Mouse (Mus musculus): Measurements from ENCODE around the gene Gm20741. TPM values are rescaled to one million over a fixed set of nuclear protein-coding genes. Genes with fewer than 3 reads are reported as not detected.

Gene Gm20741
- polyA plus RNA-seq (2015; fragmentation: Nextera tagmentation; extraction: Ambion mirVana): not detected in 2 replicates

- no peak for DNase-seq (ENCODE audit: low spot score)
Measured at GRCm38 (mm10) chr16:88811827-88812226, at the start of gene Gm20741. Gene Gm20741, minus strand, starts transcription at chr16:88812220.

GRCm38 (mm10) chr16:88851450-88851849 is 39.4 kb upstream of the Gm20741 start:
- peak; percentile 26 for DNase-seq (ENCODE audit: low spot score)

DNA sequence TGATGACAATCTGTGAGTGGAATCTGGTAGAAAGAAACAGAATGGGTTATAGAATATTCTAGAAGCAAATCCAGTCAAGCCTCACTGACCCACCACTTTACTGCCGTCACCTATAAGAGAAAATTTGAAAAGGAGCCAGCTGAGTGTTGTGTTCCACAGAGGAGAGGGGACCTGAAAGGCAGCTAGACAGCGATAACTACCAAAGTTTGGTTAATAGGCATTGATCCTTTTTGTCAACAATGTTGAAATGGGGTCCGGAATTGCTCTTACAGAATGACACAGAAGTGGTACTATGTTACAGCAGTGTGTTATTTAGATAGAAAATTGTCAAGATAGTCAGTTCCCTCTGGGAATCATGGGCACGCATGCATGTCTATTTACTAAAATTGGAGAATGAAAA is 36.5 kb upstream of the Gm20741 start:
- no peak for DNase-seq (ENCODE audit: low spot score)

DNA sequence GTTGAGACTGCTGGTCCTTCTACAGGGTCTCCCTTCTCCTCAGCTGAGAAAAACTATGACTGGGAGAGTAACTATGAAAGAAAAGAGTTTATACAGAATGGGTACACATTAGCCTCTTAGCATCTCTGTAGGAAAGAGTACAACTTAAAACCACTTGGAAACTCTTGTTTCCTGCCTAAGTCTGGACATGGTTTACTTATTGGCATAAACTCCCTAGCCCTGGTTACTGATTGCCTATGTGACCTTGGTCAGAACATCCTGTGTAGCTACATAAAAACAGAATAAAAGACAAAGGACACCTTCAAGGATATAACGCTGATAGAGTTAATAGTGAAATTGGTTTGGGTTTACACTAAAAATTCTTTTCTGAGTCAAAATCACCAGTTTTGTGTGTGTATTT is 35.3 kb upstream of the Gm20741 start:
- DNase-seq (ENCODE audit: low spot score): no peak

GRCm38 (mm10) chr16:88826978-88827377 is 15.0 kb upstream of the Gm20741 start:
- no peak for DNase-seq (ENCODE audit: low spot score)

DNA sequence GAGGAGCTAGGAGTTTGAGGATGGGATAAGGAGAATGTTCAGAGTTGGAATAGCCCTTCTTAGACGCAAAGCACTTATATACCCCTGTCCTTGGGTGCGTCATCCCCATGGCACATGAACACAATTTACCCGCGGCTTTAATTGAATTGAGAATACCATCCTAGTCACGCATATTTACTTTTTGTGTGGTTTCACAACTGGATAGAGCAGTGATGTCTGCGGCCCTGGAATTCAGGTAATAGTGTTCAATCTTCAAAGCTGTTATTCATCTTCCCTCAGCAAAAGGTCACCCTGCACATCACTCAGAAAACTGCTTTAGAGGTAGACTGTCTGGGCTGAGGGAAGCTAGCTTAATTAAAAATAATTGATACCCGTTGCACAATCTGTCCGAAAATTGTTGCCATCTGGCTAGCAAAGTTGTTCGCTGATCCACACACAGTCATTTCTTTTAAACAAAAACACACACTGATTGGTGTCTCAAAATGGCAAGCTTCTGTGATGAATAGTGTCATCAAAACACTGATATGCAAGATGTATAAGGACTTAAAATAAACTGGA is 14.2 kb upstream of the Gm20741 start, which contains the start of gene Krtap14:
Gene Krtap14, minus strand, starts transcription at position 51 of the 558 bp plus-strand sequence.
- no peak for DNase-seq (ENCODE audit: low spot score)

DNA sequence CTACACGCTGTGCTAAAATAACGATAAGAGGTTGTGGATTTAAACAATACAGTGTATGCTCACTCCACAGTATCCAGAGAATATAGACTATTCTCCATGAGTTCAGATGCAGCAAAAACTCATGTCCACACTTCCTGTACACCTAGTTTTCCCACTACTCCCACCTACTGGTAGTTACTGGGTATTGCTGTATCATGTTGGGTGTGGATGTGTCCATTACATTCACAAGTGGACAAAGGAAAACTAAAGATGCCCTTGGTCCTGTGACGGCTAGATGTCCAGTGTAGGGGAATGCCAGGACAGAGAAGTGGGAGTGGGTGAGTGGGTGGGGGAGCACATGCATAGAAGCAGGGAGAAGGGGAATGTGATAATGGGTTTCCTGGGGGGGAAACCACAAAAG is 11.7 kb upstream of the Gm20741 start:
- peak; percentile 11 for DNase-seq (ENCODE audit: low spot score)

DNA sequence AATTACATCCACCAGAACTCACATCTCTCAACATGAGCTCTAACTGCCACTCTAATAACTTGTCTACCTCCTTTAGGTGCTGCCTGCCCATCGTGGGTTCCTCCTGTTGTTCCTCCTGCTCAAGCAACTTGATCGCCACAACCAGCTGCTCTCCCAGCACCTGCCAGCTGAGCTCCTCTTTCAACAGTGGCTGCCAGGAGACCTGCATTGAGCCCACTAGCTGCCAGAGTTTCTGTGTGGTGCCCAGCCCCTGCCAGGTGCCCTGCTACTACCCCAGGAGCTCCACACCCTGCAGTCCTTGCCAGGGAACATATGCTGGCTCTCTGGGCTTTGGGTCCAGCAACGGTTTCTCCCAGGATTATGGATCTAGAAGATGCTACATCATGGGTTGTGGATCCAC is 8.0 kb upstream of the Gm20741 start, which contains the start of gene Krtap15:
Gene Krtap15, plus strand, starts transcription at position 150 of the 400 bp plus-strand sequence.
- no peak for DNase-seq (ENCODE audit: low spot score)

DNA sequence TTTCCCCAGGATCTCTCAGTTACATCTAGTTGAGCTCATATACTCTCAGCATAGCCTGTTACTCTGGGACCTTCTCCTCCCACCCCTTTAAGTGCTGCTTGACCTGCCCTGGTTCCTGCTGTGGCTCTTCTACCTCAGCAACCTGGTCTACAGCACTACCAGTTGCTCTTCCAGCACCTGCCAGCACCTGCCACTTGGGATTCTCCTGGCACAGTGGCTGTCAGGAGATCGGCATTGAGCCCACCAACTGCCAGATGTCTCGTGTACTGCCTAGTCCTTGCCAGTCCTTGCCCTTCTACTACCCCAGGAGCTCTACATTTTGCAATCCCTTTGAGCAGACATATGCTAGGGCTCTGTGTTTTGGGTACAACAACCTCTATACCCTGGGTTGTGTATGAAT is 25.2 kb downstream of the Gm20741 start:
- DNase-seq (ENCODE audit: low spot score): no peak

GRCm38 (mm10) chr16:88777596-88777995 is 34.4 kb downstream of the Gm20741 start, which contains the start of gene Gm5965:
Gene Gm5965, plus strand, starts transcription at chr16:88777896.
- no peak for DNase-seq (ENCODE audit: low spot score)

GRCm38 (mm10) chr16:88774106-88774505 is 37.9 kb downstream of the Gm20741 start, which contains the start of gene 2310057N15Rik:
Gene 2310057N15Rik, minus strand, starts transcription at chr16:88774206.
- no peak for DNase-seq (ENCODE audit: low spot score)

Other genes starting within 250 kb of the Gm20741 start
- 2.7 and 3.3 TPM in 2 replicates for gene Cldn8, start 249.0 kb downstream of the Gm20741 start, polyA plus RNA-seq (2015; fragmentation: Nextera tagmentation; extraction: Ambion mirVana)
- gene Krtap24-1, start 199.9 kb downstream of the Gm20741 start, polyA plus RNA-seq (2015; fragmentation: Nextera tagmentation; extraction: Ambion mirVana): not detected in 2 replicates
- not detected in 2 replicates for gene 2310079G19Rik, start 184.6 kb downstream of the Gm20741 start, polyA plus RNA-seq (2015; fragmentation: Nextera tagmentation; extraction: Ambion mirVana)
- not detected in 2 replicates for gene Krtap26-1, start 164.4 kb downstream of the Gm20741 start, polyA plus RNA-seq (2015; fragmentation: Nextera tagmentation; extraction: Ambion mirVana)
- gene Krtap27-1, start 140.5 kb downstream of the Gm20741 start, polyA plus RNA-seq (2015; fragmentation: Nextera tagmentation; extraction: Ambion mirVana): not detected in 2 replicates
- gene 2310061N02Rik, start 104.3 kb downstream of the Gm20741 start, polyA plus RNA-seq (2015; fragmentation: Nextera tagmentation; extraction: Ambion mirVana): not detected in 2 replicates
- not detected in 2 replicates for gene Krtap13-1, start 83.4 kb downstream of the Gm20741 start, polyA plus RNA-seq (2015; fragmentation: Nextera tagmentation; extraction: Ambion mirVana)
- not detected in 2 replicates for gene Krtap13, start 60.6 kb downstream of the Gm20741 start, polyA plus RNA-seq (2015; fragmentation: Nextera tagmentation; extraction: Ambion mirVana)
- gene 2310034C09Rik, start 53.4 kb downstream of the Gm20741 start, polyA plus RNA-seq (2015; fragmentation: Nextera tagmentation; extraction: Ambion mirVana): 0.13 TPM in 1 of 2 replicates, not detected in the other
- not detected in 2 replicates for gene 2310057N15Rik, start 38.0 kb downstream of the Gm20741 start, polyA plus RNA-seq (2015; fragmentation: Nextera tagmentation; extraction: Ambion mirVana)
- not detected in 2 replicates for gene Gm5965, start 34.3 kb downstream of the Gm20741 start, polyA plus RNA-seq (2015; fragmentation: Nextera tagmentation; extraction: Ambion mirVana)
- gene Krtap15, start 8.0 kb upstream of the Gm20741 start, polyA plus RNA-seq (2015; fragmentation: Nextera tagmentation; extraction: Ambion mirVana): not detected in 2 replicates
- not detected in 2 replicates for gene Krtap14, start 13.9 kb upstream of the Gm20741 start, polyA plus RNA-seq (2015; fragmentation: Nextera tagmentation; extraction: Ambion mirVana)
- not detected in 2 replicates for gene Krtap19-1, start 57.2 kb upstream of the Gm20741 start, polyA plus RNA-seq (2015; fragmentation: Nextera tagmentation; extraction: Ambion mirVana)
- not detected in 2 replicates for gene Krtap19-2, start 62.0 kb upstream of the Gm20741 start, polyA plus RNA-seq (2015; fragmentation: Nextera tagmentation; extraction: Ambion mirVana)
- not detected in 2 replicates for gene Krtap19-3, start 65.8 kb upstream of the Gm20741 start, polyA plus RNA-seq (2015; fragmentation: Nextera tagmentation; extraction: Ambion mirVana)
- gene Krtap19-4, start 72.9 kb upstream of the Gm20741 start, polyA plus RNA-seq (2015; fragmentation: Nextera tagmentation; extraction: Ambion mirVana): not detected in 2 replicates
- not detected in 2 replicates for gene Krtap19-5, start 84.2 kb upstream of the Gm20741 start, polyA plus RNA-seq (2015; fragmentation: Nextera tagmentation; extraction: Ambion mirVana)
- not detected in 2 replicates for gene Krtap19-9b, start 120.0 kb upstream of the Gm20741 start, polyA plus RNA-seq (2015; fragmentation: Nextera tagmentation; extraction: Ambion mirVana)
- gene Krtap16-3, start 150.7 kb upstream of the Gm20741 start, polyA plus RNA-seq (2015; fragmentation: Nextera tagmentation; extraction: Ambion mirVana): not detected in 2 replicates
- gene Krtap22-2, start 198.5 kb upstream of the Gm20741 start, polyA plus RNA-seq (2015; fragmentation: Nextera tagmentation; extraction: Ambion mirVana): not detected in 2 replicates
- not detected in 2 replicates for gene Gm10229, start 203.1 kb upstream of the Gm20741 start, polyA plus RNA-seq (2015; fragmentation: Nextera tagmentation; extraction: Ambion mirVana)
- not detected in 2 replicates for gene Krtap6-1, start 219.5 kb upstream of the Gm20741 start, polyA plus RNA-seq (2015; fragmentation: Nextera tagmentation; extraction: Ambion mirVana)
- not detected in 2 replicates for gene Gm10228, start 229.3 kb upstream of the Gm20741 start, polyA plus RNA-seq (2015; fragmentation: Nextera tagmentation; extraction: Ambion mirVana)
- gene Krtap6-5, start 235.7 kb upstream of the Gm20741 start, polyA plus RNA-seq (2015; fragmentation: Nextera tagmentation; extraction: Ambion mirVana): not detected in 2 replicates